Mouse (Mus musculus): ENCODE measurements around the gene Nmnat2.

Gene Nmnat2

GRCm38 (mm10) chr1:153153619-153154137 is 198.9 kb downstream of the Nmnat2 start:
- DNase-seq (ENCODE audit: extremely low read depth, insufficient read length, low spot score) = peak; percentile 59

DNA sequence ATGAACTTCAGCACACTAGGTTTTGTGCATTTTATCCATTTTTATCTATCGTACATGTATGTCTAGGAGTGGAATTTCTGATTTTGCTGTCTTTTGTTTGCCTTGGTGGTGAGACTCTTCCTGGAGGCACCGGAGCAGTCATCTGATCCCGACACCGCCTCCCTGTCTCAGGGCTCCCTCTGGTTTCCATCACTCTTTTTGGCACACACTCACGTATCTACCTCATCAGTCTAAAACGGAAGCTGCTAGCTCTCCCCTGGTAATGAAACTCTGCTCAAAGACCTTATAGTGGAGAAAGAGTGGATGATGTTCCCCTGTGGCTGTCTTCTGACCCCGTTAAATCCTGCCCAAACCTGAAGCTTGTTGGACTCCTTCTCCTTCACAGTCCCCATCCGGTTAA is 200.6 kb downstream of the Nmnat2 start:
- DNase-seq (ENCODE audit: extremely low read depth, insufficient read length, low spot score) = no peak

GRCm38 (mm10) chr1:153157021-153157623 is 202.3 kb downstream of the Nmnat2 start:
- no peak for DNase-seq (ENCODE audit: extremely low read depth, insufficient read length, low spot score)

DNA sequence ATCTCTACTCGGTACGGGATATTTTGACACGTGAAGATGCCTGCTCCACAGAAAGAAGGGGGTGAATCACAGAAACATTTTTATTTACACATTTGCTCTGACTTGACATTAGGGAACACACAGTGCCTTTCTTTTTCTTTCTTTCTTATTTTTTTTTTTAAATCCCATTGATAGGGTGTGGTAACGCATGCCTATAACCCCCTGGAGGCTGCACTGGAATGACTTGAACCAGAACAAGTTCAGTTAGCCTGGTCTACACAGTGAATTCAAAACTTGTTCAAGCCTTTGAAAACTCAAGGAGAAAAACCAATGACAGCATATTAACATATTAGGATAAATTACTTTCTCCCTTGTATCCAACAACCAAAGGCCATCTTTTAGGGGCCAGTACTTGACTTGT is 204.3 kb downstream of the Nmnat2 start:
- DNase-seq (ENCODE audit: extremely low read depth, insufficient read length, low spot score) = no peak

DNA sequence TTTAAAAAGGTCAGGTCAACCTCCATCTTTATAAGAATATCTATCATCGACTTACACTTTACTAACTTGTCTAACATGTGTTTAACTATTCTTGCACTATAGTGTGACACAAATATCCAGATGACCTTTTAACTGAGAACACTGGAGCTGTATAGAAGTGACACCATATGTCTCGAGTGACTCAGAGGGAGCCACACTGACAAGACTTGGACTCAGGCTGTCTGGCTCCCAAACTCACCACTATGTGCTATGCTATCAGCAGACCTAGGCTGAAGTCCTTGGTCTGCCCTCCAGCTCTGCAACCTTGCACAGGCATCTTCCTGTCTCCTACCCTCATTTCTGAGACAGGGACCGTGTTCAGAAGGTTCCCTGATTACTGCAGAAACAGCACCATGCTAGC is 209.0 kb downstream of the Nmnat2 start:
- DNase-seq (ENCODE audit: extremely low read depth, insufficient read length, low spot score) = no peak

DNA sequence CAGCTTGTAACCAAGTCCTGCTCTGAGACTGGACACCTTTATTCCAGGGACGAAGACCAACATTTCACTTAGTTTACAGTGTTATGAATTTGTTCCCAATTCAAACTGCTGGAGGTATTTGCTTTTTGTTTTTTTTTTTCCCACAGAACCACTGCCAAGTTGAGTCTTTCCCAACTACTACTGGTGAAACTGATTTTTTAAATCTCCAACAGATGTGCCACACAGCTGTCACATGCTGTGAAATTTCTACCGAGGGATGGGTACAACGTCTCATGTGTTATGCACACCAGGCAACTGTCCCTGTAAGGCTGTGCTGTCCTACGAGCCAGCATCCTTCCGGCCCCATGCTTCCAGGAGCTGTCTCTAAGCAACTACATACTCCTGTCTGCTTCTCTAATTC is 213.5 kb downstream of the Nmnat2 start:
- DNase-seq (ENCODE audit: extremely low read depth, insufficient read length, low spot score) = no peak
